Mouse (Mus musculus) lung, embryonic 16.5 days (tissue): Measurements from ENCODE around the gene Nxn. TPM values are rescaled to one million over a fixed set of nuclear protein-coding genes. Genes with fewer than 3 reads are reported as not detected.
A peak's percentile ranks its signal among the peaks of the same experiment; 100 is the strongest.

Experiments
- ATAC-seq: fragments of 200-750 bp; cut with Nextera tagmentation; 2 replicates; pipeline ENCODE4 v1.8.0; 2017; ENCODE audit warnings: low read depth, mild to moderate bottlenecking, moderate library complexity
- H3K27ac ChIP-seq: fragments of 300-500 bp; sonication (generic); 2 replicates; pipeline ENCODE4 v1.5.1; 2014; ENCODE audit warnings: mild to moderate bottlenecking, control low read depth, low read length
- H3K27me3 ChIP-seq: fragments of 300-500 bp; sonication (generic); 2 replicates; pipeline ENCODE4 v1.6.1; 2014; ENCODE audit warnings: low read depth, low read length, mixed read lengths; ENCODE audit not compliant: control insufficient read depth, insufficient read depth
- H3K36me3 ChIP-seq: fragments of 300-500 bp; sonication (generic); 2 replicates; pipeline ENCODE4 v1.6.1; 2014; ENCODE audit warnings: low read length; ENCODE audit not compliant: control insufficient read depth, insufficient read depth
- H3K4me1 ChIP-seq: fragments of 300-500 bp; sonication (generic); replicated peaks from 2 replicates; pipeline ENCODE4 v1.6.1; 2014; ENCODE audit warnings: low read length, mixed read lengths; ENCODE audit not compliant: control insufficient read depth, insufficient read depth
- H3K4me2 ChIP-seq: fragments of 300-500 bp; sonication (generic); 2 replicates; pipeline ENCODE4 v1.6.1; 2014; ENCODE audit warnings: low read depth, low read length, control low read depth
- H3K4me3 ChIP-seq: fragments of 300-500 bp; sonication (generic); 2 replicates; pipeline ENCODE4 v1.5.1; 2014; ENCODE audit warnings: mild to moderate bottlenecking, low read length, control low read depth
- H3K9ac ChIP-seq: fragments of 300-500 bp; sonication (generic); 2 replicates; pipeline ENCODE4 v1.6.1; 2014; ENCODE audit warnings: low read length, control low read depth
- H3K9me3 ChIP-seq: fragments of 300-500 bp; sonication (generic); 2 replicates; pipeline ENCODE4 v1.6.1; 2016; ENCODE audit warnings: low read length; ENCODE audit not compliant: control insufficient read depth
- WGBS: fragments of 180-500 bp; shearing (Covaris S2); extraction: QIAGEN DNeasy Blood & Tissue Kit; methylation state at CpG from one replicate; pipeline ENCODE4 v1.1.7; 2014; 5-methylcytosine and 5-hydroxymethylcytosine counted together
- polyA plus RNA-seq: library from polyadenylated mRNA; unstranded; fragments of >200 nt; fragmentation: Nextera tagmentation; extraction: Ambion mirVana; gene quantifications from 2 replicates; pipeline ENCODE4 v1.2.1, GENCODE M21; 2015

Gene Nxn
- polyA plus RNA-seq, 1 experiment from 2014 or later, result 19.4 TPM

DNA sequence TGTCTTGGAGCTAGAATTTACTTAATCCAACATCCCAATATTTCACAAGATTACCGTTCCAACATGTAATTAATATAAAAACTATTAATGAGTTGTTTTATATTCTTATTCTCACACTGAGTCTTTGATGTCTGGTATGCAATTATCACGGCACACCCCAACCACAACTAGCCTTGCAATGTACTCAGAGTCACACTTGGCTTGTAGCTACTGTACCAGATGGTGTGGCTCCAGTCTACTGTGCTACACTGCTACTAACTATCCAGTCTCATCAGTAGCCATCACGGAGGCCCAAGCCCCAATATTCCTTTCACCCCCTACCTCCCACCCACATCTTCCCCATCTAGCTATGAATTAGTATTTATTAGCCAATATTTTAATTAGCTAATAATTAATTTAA, 22.5 kb downstream of the Nxn start:
- Histone ChIP-seq H3K9me3 (no peaks in the 10 kb centered on the region), H3K27ac (no peak overlapping the region), H3K4me1 (peaks cover 33% of the 10 kb centered on the region), H3K9ac (no peak overlapping the region), H3K36me3 (no peaks in the 10 kb centered on the region), H3K27me3 (peaks cover 3% of the 10 kb centered on the region; the same call in 1 of the 2 replicates), H3K4me2 (no peak overlapping the region), H3K4me3 (no peak overlapping the region)
- no peak for ATAC-seq
- WGBS, result 86% methylated on average over 3 of the region's 3 CpGs

DNA sequence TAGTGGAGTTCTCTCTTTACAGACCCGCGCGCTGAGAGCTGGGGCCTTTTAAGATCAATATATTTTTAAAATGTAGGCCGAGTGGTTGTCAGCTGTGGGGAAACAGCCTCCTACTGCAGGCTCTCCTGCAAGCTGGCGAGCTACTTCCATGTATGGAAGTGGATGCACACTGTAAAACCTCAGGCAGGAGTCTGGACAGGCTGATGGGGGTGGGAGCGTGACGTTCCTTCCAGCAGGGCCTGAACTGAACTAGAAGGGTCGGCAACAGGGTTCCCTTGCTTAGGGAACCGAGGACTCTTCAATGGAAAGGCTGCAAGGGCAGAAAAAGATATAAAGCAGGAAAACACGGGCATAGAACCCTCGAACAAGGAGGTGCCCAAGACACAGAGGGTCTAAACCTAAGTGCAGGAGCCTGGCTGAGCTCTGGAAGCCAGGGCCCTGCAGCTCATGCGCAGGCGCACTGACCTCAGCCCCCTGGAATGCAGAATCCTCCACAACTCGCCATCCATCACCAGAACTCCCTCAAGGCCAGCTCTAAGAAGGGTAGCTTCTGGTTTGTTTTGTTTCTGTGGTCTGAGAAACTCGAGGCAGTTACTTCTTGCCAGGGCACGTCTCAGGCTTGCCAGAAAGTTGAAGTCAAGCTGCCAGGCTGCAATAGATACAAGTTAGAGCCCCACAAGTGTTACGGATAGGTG, 24.3 kb downstream of the Nxn start:
- H3K9ac ChIP-seq, result peak overlapping the region; percentile 33
- H3K4me3 ChIP-seq, result no peak overlapping the region
- peak overlapping the region; percentile 28; the same call in 1 of the 2 replicates for H3K4me2 ChIP-seq
- 24% methylated on average over 17 of the region's 17 CpGs for WGBS
- peak; percentile 91 for ATAC-seq
- H3K9me3 ChIP-seq, result no peaks in the 10 kb centered on the region
- H3K27me3 ChIP-seq, result no peaks in the 10 kb centered on the region
- peak overlapping the region; percentile 90 for H3K27ac ChIP-seq
- no peaks in the 10 kb centered on the region for H3K36me3 ChIP-seq
- peaks cover 24% of the 10 kb centered on the region for H3K4me1 ChIP-seq

DNA sequence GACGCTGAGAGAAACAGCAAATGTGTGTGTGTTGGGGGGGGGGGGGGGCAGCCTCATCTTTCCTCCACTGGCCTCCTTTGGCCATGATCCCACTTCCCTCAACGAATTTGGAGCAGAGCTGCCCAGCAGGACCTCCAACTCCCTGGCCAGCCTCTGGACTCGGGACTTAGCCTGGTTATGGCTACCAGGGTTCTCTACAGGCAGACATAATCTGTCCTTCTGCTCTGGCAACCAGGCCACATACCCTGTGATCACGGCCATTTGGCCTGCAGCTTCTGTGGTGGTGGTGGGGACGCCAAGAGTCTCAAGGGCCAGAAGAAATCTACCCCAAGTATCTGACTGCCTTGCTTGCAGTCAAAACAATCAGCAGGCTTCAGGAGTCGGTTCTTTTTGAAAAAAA, 26.4 kb downstream of the Nxn start:
- Histone ChIP-seq H3K27ac (peak overlapping the region; percentile 58), H3K36me3 (no peaks in the 10 kb centered on the region), H3K4me1 (peaks cover 26% of the 10 kb centered on the region), H3K27me3 (no peaks in the 10 kb centered on the region), H3K9me3 (no peaks in the 10 kb centered on the region), H3K4me3 (no peak overlapping the region), H3K9ac (no peak overlapping the region), H3K4me2 (no peak overlapping the region)
- 45% methylated on average over 6 of the region's 6 CpGs for WGBS
- no peak for ATAC-seq

DNA sequence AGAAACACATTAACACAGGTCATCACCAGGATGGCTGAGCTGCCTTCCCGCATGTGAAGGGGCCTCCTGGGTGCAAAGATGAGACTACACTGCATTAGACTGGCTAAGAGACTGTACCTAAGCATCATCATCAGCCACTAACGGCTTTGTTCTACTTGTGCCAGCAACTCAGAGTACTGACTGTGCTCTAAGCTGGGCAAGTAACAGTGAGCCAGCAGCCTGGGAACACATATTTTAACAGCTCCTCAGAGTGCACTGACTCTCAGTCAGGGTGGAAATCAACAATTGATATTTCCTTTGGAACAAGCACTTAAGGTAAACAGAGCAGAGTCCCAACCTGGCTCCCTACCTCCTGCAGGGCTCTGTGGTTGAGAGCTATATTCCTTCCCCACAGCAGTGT, 26.8 kb downstream of the Nxn start:
- ATAC-seq, result no peak
- Histone ChIP-seq H3K27me3 (no peaks in the 10 kb centered on the region), H3K4me1 (peaks cover 26% of the 10 kb centered on the region), H3K9me3 (no peaks in the 10 kb centered on the region), H3K27ac (no peak overlapping the region), H3K9ac (no peak overlapping the region), H3K4me2 (no peak overlapping the region), H3K4me3 (no peak overlapping the region), H3K36me3 (no peaks in the 10 kb centered on the region)
- 59% methylated on average over 2 of the region's 2 CpGs for WGBS

DNA sequence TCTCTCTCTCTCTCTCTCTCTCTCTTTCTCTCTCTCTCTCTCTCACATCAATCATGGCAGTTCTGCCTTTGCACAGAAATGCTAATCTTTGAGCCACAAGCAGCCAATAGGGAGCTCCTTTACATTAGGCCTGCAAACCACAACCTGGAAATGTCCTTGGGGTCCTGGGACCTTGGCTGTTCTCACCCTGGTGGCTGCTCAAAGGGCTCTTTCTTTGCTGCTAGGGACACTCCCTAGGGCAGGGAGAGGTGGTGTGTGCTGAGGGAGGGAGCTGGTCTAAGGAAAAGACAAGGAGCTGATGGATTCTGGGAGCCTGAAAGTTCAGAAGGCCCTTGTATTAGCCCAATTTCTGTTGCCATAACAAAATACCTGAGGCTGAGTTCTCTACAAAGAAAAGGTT, 28.4 kb downstream of the Nxn start:
- ATAC-seq, result no peak
- no peaks in the 10 kb centered on the region for H3K27me3 ChIP-seq
- no peaks in the 10 kb centered on the region for H3K36me3 ChIP-seq
- H3K4me2 ChIP-seq, result no peak overlapping the region
- peaks cover 26% of the 10 kb centered on the region for H3K4me1 ChIP-seq
- no peak overlapping the region for H3K27ac ChIP-seq
- H3K4me3 ChIP-seq, result no peak overlapping the region
- H3K9me3 ChIP-seq, result no peaks in the 10 kb centered on the region
- no peak overlapping the region for H3K9ac ChIP-seq

DNA sequence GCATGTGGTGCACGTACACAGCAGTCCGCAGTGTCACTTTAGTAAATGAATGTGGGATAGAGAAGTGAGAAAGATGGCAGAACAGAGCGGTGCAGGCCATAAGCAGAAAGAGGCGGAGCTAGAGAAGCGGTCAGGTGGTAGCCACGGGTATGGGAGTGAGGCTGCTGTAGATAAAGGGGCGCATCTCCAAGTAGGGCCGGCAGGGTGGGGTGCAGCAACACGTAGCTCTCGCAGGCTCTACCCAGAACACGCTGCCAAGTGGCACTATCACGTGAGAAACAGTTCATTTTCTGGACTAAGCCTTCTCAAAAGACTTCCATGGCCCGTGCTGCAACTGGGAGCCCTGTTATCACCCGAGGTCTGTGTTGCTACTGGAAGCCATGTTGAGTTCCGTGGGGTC, 32.2 kb downstream of the Nxn start:
- no peak overlapping the region for H3K27ac ChIP-seq
- WGBS, result 76% methylated on average over 15 of the region's 15 CpGs
- no peak overlapping the region for H3K9ac ChIP-seq
- H3K4me1 ChIP-seq, result peaks cover 17% of the 10 kb centered on the region
- peak; percentile 40; the same call in 1 of the 2 replicates for ATAC-seq
- H3K9me3 ChIP-seq, result no peaks in the 10 kb centered on the region
- H3K4me3 ChIP-seq, result no peak overlapping the region
- no peaks in the 10 kb centered on the region for H3K27me3 ChIP-seq
- no peak overlapping the region for H3K4me2 ChIP-seq
- H3K36me3 ChIP-seq, result no peaks in the 10 kb centered on the region

DNA sequence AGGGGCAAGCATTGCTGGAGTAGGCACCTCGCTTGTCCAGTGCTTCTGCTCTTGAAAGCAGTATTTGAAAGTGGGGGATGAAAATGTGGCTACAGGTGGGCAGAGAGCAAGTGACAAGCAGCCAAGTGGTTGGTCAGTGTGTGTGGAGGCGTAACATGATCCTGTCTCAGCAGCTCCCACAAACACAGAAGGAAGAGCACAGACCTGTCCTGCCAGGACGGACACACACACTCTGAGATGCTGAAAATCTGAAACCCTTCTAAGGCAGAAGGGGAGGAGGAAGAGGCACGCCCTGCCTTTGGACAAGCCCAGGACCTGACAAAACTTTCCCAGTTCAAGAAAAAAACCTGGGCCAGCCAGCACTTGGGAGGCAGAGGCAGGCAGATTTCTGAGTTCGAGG, 34.9 kb downstream of the Nxn start:
- Histone ChIP-seq H3K9me3 (no peaks in the 10 kb centered on the region), H3K4me2 (no peak overlapping the region), H3K27ac (no peak overlapping the region), H3K4me3 (no peak overlapping the region), H3K4me1 (peaks cover 23% of the 10 kb centered on the region), H3K27me3 (no peaks in the 10 kb centered on the region), H3K9ac (0 out of 2 replicates have a peak overlapping the region, but pooled peaks have one; percentile 6), H3K36me3 (no peaks in the 10 kb centered on the region)
- WGBS, result 69% methylated on average over 5 of the region's 5 CpGs
- ATAC-seq, result no peak

DNA sequence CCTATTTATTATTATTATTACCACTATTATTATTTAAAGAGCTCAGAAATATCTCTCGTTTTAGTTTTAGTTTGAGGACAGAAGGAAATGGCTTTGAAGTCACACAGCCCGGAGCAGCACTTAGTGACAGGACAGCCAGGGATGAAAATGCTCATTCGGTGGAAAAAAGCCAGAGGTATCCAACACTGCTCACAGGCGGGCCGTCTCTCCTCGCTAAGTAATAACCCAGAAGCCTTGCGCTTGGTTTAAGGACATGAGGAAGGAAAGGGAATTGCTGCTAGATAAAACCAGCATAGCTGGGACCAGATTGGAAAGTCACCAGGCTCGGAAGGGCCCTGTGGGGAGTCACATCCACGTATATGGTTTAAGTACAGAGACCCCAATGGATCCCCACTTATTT, 35.3 kb downstream of the Nxn start:
- Histone ChIP-seq H3K27me3 (no peaks in the 10 kb centered on the region), H3K4me3 (no peak overlapping the region), H3K4me1 (peaks cover 24% of the 10 kb centered on the region), H3K4me2 (no peak overlapping the region), H3K36me3 (no peaks in the 10 kb centered on the region), H3K9me3 (no peaks in the 10 kb centered on the region), H3K27ac (no peak overlapping the region), H3K9ac (0 out of 2 replicates have a peak overlapping the region, but pooled peaks have one; percentile 6)
- no peak for ATAC-seq
- 23% methylated on average over 9 of the region's 9 CpGs for WGBS

DNA sequence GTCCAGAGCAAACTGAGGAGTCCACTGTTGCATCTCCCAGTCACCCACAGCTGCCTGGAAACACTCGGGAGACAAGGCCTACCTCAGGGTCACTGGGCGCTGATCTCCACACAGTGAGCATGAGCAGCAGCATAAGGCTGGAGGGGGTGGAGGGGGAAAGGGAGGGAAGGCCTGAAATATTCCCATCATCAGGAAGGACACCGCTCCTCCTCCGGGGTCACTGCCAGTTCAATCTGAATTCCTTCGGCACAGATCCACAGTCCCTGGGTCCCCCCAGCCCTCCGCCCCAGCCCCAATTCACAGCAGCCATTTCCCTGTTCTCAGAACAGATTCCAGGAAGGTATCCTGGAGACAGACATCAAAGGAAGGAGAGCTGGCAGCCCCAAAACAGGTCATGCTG, 35.8 kb downstream of the Nxn start:
- Histone ChIP-seq H3K9me3 (no peaks in the 10 kb centered on the region), H3K36me3 (no peaks in the 10 kb centered on the region), H3K4me1 (peaks cover 26% of the 10 kb centered on the region), H3K4me3 (no peak overlapping the region), H3K4me2 (no peak overlapping the region), H3K27me3 (no peaks in the 10 kb centered on the region), H3K9ac (no peak overlapping the region), H3K27ac (no peak overlapping the region)
- no peak for ATAC-seq
- WGBS, result 15% methylated on average over 6 of the region's 6 CpGs

DNA sequence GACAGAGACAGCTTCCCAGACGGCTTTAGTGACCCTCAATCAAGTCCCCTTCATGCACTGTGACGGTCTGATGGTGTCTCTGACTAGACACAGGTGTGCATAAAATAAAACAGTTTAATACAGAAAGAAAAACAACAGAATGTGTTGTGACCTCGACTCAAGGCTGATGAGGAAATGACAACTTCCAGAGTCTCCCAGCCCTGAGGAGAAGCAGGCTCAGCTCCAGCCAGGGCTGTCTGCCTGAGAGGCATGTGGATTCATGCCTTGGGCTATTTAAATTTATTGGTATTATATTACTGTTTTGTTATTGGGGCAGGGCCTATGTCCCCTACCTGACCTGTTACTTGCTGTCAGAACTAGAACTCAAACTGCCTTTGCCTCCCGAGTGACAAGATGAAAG, 37.5 kb downstream of the Nxn start:
- no peaks in the 10 kb centered on the region for H3K36me3 ChIP-seq
- H3K4me2 ChIP-seq, result no peak overlapping the region
- WGBS, result 48% methylated on average over 4 of the region's 4 CpGs
- H3K27me3 ChIP-seq, result no peaks in the 10 kb centered on the region
- H3K27ac ChIP-seq, result no peak overlapping the region
- no peak overlapping the region for H3K4me3 ChIP-seq
- no peak overlapping the region for H3K9ac ChIP-seq
- H3K4me1 ChIP-seq, result peaks cover 31% of the 10 kb centered on the region
- no peak for ATAC-seq
- no peaks in the 10 kb centered on the region for H3K9me3 ChIP-seq
